Mouse (Mus musculus) kidney, postnatal 25 days (tissue): Measurements from ENCODE around the gene Mcat.

ENCODE experiments used
- DNase-seq, 2 experiments: peaks; one replicate each; pipeline ENCODE4 v3.0.0; 2021; ENCODE audit warnings: mixed read lengths in 2 of 2

Mcat gene

DNA sequence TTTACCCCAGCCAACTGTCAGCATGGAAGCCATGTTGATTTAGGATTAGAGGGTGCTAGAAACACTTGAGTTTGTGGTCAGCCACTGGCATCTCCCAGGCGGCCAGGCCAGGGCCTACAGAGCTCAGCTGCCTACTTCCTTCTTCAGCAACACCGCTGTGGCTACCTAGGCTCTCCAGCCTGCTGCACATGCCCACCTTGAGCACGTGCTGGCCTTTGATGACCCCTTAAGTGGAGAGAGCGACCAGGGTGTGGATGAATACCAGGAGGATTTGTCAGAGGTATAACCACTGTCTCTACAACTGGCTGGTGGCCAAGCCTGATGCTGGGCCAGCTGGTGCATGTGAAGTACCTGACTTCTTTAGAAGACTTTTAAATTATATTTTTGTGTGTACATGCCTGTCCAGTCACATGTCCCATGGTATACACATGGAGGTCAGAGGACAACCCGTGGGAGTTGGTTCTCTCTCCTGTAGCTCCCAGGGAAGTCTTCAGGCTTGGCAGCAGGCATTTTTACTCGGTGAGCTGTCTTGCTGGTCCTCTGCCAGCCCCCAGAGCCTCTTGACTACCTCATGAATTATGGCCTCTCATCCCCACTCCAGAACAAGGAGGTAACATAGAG is 11.3 kb upstream of the Mcat start:
- DNase-seq: peak in 1 of 2 experiments; percentile 24

DNA sequence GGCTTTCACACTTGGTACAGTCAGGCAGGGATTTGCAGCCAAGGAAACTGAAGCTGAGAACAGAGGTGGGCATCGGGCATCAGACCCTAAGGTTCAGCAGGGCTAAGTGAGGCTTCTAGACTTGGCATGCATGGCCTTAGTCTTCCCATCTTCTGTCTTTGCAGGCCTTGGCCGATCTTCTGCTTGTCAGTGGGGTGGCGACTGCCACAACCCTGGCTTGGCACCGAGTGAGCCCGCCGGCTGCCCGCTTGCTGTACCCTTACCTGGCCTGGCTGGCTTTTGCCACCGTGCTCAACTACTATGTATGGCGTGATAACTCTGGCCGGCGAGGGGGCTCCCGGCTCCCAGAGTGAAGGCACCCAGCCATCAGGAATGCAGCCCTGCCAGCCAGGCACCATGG is 10.0 kb upstream of the Mcat start:
- DNase-seq: no peak

DNA sequence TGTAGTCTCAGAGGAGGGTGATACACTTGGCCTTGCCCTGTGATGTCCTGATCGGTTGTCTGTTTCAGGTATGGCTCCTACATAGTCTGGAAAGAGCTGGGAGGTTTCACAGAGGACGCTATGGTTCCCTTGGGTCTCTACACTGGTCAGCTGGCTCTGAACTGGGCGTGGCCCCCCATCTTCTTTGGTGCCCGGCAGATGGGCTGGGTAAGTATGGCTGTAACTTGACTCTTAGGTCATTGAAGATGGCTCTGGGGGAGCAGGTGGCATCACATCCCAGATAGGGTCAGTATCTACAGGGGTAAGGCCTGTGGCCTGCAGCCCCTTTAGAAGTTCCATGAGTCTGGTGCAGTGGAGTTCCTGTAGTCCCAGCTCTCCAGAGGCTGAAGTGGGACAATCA is 8.5 kb upstream of the Mcat start:
- DNase-seq: no peak

DNA sequence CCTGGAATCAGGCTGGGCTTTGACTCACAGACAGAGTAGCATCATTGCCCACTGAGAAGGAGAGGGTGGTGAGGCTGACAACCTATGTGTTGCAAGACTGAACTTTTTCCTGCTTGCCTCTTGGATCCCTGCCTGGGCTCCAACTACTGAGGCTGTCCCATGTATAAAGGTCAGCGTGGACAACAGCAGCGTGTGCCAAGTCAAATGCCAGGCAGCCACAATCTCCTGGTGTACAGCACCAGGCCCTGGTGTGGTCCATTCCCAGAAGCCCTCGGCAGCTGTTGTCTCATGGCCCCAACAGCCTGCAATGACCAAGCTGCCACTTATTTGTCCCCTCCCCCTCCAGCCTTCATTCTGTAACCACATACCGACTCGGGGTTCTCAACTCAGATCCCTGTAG is 8.0 kb upstream of the Mcat start:
- peak; percentile 75 to 85 for DNase-seq

DNA sequence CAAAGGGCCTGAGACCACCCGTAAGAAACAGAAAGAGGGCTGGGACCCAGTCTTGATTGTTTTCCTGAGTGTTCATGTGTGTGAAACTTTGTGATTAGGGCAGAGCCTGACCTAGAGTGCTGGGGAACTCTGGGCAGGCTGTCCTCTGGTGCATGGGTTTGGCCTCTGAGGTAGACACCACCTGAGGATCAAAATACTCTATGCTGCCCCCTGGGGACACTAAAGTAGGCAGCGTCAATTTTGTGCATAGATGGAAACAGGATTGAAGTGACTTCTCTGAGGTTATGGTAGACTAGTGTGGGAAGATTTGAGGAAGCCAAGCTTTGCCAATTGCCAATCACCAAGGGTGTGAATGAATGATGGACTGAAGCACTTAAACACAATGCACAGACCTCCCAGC is 7.1 kb upstream of the Mcat start:
- DNase-seq: peak in 1 of 2 experiments; percentile 28

DNA sequence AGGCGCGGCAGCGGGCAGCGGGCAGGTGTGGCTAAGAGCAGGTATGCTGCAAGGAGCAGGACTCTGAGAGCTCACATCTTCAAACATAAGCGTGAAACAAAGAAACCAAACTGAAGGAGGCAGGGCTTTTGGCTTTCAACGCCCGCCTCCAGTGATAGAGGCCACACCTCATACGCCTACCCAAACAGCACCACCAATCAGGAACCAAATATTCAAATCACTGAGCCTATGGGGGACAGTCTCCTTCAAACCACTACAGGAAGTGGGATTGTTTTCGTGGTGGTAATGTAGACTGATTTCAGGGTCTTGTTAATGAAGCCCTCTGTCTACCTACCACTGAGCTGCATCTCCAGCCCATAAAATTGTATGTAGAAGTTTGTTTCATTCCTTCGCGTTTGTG is 6.1 kb upstream of the Mcat start:
- no peak for DNase-seq

DNA sequence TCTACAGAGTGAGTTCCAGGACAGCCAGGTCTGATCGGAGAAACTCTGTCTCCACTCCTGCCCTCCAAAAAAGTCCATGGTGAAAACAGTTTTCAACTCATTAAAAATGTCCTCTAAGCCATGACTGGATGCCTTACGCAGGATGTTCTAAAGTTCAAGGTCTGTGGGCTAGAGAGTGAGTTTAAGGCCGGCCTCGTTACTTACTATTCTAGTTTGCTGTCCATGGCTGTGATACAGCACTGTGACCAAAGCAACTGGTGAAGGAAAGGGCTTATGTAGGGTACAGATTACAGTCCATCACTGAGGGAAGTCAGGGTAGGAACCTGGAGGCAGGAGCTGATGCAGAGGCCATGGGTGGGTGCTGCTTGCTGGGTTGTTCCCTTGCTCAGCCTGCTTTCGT is 5.0 kb upstream of the Mcat start:
- no peak for DNase-seq

DNA sequence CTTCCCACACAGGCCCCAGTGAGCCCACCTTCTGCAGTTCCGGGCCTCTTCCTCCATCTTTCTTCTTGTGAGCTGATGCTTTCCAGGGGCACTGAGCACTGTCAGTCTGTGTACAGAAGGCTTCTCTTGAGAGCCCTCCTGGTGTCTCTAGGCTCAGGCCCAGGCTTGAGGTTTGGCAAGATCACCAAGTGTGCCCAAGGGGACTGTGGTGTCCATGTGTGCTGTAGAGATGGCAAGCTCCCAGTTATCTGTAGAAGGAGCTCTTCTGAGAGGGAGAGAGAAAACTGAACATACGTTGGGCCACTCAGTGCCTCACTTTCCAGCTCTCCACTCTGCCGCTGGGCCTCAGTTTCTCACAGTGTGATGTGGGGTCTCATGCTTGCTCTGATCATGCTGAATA is 4.1 kb upstream of the Mcat start:
- no peak for DNase-seq

DNA sequence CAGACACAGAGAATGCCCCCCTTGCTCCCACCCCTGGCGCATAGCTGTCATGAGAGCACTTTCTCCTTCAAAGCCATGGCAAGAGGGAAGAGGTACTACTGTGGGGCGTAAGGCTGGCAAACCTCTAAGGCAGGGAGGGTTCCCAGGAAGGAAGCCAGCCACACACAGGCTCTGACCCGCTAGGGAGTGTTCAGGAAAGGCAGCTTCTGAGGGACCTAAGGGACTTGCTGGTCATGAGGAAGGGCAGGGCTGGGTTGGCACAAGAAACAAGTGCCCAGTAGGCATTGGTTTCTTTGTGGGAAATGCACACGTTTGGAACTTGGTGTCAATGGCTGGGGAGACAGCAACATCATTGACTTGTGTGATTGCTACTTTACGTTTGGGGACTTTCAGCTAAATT is 2.4 kb upstream of the Mcat start:
- no peak for DNase-seq

DNA sequence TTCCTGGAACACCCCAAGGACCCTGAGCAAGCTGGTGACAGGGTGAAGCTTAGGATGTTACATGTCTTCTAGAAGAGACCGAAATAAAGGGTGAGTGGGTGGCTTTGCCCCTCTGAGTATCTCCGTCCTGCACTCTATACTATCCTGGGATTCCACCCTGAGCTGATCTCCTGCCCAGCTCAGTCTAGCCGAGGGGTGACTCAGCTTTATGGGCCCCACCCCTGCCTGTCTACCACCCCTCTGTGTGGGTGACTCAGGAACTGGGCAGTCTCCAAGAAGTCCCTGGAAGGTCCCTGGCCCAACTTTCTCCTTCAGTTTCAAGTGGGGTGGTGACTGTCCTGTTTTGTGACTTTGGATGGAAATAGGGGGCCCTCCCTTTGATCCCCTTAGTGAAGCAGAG is 1.8 kb upstream of the Mcat start:
- no peak for DNase-seq

DNA sequence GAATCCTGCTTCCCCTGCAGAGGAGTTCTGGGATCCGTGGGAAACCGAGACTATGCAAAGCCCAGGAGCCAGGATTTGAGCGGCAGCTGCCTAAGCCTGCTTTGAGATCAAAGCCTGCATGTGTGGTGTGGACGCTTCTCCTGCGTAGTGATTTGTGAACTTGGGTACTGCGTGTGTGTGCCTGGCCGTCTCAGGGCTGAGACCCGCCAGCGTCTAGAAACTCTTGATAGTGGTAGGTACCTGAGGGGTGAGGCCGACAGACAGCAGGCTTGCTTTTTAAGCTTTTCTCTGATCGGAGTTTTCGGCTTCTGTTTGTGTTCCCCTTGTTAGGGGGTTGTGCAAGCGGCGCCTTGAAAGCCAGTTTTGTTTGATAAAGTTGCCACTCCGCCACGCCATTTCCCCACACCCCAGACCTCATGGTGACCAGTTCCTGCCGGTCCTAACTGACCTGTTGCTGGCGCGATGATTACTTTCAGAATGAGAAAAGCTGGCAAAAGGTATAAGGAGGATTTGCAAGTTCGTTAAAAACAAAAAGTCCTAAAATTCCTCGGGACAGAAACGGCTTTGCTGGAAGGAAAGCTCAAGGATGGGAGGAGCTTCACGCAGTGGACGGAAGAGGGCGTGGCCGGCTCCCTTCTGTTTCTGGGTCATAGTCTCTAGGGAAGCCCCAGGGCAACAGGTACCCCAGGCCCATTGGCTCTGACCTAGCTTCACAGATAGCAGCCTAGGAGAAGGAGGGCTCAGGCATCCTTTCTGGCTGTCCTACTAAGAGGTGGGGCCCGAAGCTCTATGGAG is 467 bp upstream of the Mcat start:
- DNase-seq: peak; percentile 74 to 79

DNA sequence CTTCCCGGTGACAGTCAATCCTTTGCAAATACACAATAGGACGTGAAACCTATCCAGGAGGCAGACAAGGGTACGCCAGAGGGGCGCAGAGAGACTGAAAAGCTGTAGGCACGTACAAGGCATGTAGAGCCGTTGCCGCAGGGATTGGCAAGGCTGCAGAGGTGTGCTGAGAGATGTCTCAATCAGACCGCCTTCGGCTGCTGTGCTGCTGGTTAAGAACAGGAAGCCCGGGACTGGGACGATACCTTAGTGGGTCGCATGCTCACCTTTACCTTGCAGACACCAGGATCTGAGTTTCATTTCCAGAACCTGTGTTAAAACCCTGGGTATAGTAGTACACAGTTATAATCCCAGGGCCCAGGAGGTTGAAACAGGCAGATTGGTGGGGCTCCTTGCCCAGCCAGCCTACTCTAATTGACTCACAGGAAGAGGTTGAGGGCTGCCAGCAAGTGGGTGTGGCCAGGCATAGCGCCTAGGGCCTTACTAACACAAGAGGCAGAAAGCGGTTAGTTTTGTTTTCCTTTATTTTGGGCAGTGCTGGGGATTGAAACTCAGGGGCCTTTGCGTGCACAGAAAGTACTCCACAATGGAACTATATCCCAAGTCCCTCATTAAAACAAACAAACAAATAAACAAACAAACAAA is 839 bp downstream of the Mcat start:
- peak; percentile 88 to 93 for DNase-seq

DNA sequence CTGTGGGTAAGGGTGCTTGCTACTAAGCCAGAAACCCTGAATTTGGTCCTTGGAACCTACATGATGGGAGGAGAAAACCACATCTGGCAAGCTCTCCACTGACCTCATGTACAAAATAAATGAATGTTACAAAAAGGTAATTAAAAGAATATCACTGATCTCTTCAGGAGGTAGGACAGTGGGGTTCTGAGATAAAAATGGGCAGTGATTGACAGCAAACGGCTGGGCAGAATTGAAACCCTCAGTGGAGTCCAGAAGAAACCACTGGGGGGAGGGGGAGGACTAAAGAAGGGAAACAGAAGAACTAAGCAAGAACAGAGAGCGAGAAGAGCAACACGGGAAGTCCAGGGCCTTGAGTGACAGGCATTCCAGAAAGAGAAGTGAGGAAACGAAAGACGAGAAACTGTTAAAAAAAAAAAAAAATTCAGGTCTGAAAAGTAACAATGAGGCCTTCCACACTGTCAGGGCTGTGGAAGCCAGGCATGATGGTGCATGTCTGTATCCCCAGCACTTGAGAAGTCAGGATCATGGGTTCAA is 2.6 kb downstream of the Mcat start:
- no peak for DNase-seq

DNA sequence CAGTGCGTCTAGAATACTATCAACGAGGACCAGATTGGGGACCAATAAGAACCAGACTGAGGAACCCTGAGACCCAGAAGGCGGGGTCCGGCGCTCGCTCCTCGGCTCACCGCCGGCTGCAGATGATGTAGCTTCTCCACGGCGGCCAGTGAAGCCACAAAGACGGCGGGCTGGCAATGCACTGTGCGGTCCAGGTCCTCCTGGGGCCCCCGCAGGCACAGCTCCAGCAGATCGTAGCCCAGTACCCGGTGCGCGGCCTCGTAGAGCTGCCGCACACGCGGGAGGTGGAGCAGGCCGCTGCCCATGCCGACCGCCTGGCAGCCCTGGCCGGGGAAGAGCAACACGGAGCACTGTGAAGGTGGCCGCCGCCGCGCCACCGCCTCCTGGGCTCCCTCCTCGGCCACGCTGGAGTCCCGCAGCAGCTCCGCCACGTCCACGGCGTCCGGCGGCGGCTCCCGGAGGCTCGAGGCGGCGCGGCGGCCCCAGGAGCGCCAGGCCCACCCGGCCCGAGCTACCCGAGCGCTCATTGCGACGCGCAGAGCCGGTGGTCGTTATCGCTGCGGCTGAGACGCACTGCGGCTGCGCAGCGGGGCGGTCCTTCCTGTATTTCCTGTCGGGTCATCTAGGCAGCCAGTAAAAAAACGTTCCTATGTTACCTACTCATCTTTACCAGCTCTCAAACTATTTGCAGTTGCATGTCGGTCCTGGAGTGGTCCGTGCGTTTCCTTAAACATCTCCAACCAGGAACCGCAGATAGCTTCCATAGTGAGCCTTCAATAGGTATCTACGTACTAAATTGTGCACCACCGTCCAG is 8.2 kb downstream of the Mcat start:
- peak; percentile 86 to 92 for DNase-seq

DNA sequence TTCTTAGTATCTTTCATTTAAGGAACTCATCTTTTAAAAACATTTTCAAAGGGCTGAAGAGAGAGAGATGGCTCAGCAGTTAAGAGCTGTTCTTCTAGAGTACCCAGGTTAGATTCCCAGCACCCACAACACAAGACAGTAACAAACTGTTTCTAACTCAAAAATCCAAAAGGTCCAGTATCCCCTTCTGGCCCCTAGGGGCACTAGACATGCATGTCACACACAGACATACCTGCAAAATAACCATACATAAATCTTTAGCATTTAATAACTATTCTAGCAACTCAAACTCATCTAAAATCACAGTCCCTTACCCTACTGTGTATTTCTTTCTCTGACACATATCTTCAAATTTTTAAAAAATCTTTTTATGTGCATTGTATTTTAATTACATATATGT is 9.8 kb downstream of the Mcat start:
- DNase-seq: no peak

DNA sequence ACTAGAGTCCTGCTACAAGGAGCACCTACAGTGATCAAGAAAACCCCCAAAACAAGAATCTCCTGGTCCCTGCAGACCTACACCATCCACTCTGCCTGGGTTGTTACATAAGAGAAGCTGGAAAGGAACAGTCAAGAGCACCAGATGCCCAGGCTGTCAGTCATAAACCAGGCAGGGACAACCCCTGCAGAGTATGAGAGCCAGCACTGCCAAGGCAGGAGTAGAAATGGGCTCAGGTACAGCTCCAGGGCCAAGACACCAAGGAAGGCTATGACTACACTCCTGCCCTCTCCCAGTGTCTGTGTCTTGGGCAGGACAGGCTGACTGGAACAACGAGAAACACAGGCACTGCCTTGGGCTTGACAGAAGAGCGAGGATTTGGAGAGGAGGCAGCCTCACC is 13.4 kb downstream of the Mcat start:
- DNase-seq: no peak

DNA sequence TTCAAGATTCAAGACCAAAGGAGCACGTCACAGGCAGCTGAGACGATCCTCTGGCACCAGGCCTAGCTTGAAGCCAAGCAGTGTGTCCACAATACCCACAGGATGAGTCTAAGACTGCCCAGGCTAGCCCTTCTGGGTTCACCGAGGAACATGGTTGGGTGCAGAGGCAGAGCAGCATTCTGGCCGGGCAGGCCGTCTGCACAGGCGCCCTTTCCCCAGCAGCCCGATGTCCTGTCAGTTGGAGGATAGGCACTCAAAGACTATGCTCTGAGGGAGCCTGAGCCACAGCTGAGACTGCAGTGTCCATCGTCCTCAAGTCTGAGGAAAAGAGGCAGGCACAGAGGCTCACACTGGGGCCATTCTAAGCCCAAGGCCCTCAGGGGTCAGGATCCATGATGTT is 16.4 kb downstream of the Mcat start:
- DNase-seq: no peak

DNA sequence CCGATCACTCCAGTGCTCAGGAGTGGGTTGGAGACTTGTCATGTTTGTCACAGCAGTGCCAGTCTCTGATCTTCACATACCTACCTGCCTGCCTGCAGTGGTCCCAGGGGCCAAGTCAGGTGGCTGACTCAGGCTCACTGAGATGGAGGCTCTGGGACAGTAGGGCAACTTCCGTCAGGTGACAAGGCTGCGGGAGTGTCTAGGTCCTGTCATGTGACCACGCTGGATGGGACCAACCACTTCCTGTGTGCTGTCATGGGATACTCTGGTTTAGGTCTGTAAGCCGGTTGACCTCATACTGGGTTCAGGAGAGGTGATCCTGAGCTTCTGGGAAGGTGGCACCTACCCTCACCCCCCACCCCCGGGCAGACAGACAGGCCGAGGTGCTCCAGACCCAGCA is 17.6 kb downstream of the Mcat start:
- DNase-seq: no peak

DNA sequence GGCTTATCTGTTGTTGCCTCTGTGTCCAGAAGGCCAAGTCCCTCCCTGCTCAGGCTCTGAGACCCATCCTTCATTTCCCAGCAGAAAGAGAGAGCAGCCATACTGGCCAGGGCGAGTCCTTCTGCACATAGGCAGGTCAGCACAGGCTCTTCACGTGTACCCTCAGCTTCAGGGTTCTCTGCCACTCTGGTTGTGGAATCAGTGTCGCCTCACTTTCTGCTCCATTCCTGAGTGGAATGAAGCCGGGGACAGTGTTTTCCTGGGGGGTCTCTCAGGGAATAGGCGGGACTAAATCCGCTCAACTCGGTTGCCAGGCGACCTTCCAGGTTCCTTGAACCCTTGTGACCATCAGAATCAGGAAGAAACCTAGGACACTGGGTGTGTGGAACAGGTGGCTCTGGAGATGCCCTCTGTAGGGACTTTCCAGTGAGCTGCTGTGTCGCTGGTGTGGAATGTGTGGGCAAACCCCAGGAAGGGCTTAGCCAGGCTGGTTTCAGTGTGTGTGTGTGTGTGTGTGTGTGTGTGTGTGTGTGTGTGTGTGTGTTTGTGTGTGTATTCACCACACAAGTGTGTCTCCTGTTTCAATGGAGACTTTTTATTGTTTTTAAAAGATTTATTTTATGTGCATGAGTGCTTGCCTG is 21.8 kb downstream of the Mcat start:
- no peak for DNase-seq

DNA sequence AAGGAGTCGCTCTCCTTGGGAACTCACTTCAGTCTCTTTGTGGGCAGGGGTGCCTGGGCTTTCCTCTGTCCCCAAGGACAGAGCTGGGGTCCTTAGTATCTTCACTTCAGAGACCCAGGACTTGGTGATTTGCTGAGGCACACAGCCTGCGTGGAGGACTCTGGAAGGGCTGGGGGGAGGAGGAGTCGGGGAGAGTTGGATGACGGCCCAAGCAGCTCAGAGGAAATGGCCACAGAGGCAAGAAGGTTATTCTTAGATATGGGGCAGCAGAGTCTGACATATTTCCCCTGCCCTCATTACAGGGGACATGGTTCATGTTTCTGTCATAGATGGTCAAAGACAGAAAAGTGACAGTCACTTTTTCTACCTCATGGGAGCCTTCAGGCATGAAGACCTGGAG is 23.7 kb downstream of the Mcat start:
- peak; percentile 84 to 85 for DNase-seq

DNA sequence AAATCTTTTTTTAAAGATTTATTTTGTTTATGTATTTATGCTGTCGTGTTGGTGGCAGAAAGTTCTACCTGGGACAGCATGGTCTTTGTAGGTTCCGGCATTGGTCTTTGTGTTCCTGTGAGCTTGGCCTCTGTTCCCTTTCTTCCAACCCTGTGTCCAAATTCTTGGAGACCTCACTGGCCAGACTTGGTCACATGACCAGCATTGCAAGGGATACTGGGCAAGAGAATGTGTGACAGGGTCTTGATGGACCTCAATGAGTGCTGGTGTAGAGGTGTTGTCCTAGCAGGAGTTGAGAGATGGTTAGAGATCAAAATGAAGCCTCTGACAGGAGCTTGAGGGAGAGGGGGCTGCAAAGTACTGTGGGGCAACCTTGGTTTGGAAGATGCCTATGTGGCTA is 24.7 kb downstream of the Mcat start:
- DNase-seq: no peak

DNA sequence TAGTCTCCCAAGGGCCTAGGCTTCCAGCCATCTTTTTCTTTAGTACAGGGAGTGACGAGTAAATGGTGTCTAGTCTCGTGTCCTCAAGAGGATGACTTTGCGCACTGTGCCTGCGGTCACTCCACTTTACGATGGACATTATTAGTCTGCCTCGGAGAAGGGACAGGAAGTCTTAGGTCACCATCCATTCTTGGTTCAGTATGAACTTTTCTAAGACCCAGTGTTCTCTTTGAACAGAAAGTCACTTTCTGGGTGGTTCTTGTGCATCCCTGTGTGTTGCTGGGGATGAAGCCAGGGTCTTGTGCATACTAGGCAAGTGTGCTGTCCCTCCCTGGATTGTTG is 27.7 kb downstream of the Mcat start:
- DNase-seq: no peak
